Mouse (Mus musculus): ENCODE measurements around the gene Zbtb2.

The Zbtb2 gene

GRCm38 (mm10) chr10:4386609-4387591 lies 1.0 kb downstream of the Zbtb2 start:
- peak; percentile 89 for DNase-seq (ENCODE audit: low read depth, low spot score)

- no peak for DNase-seq (ENCODE audit: low read depth, low spot score)
Measured at GRCm38 (mm10) chr10:4384244-4384643, 3.7 kb downstream of the Zbtb2 start.

- no peak for DNase-seq (ENCODE audit: low read depth, low spot score)
Measured at GRCm38 (mm10) chr10:4380748-4381147, 7.2 kb downstream of the Zbtb2 start.

- DNase-seq (ENCODE audit: low read depth, low spot score), result no peak
Measured at GRCm38 (mm10) chr10:4376931-4377330, 11.0 kb downstream of the Zbtb2 start.

GRCm38 (mm10) chr10:4376461-4376860 lies 11.4 kb downstream of the Zbtb2 start:
- no peak for DNase-seq (ENCODE audit: low read depth, low spot score)

GRCm38 (mm10) chr10:4375267-4375666 lies 12.6 kb downstream of the Zbtb2 start:
- peak; percentile 58 for DNase-seq (ENCODE audit: low read depth, low spot score)

- no peak for DNase-seq (ENCODE audit: low read depth, low spot score)
Measured at GRCm38 (mm10) chr10:4374734-4375133, 13.2 kb downstream of the Zbtb2 start.

- no peak for DNase-seq (ENCODE audit: low read depth, low spot score)
Measured at GRCm38 (mm10) chr10:4374239-4374638, 13.7 kb downstream of the Zbtb2 start.

- DNase-seq (ENCODE audit: low read depth, low spot score), result no peak
Measured at GRCm38 (mm10) chr10:4373558-4373957, 14.3 kb downstream of the Zbtb2 start.

GRCm38 (mm10) chr10:4372011-4372410 lies 15.9 kb downstream of the Zbtb2 start:
- peak; percentile 52 for DNase-seq (ENCODE audit: low read depth, low spot score)

- no peak for DNase-seq (ENCODE audit: low read depth, low spot score)
Measured at GRCm38 (mm10) chr10:4370105-4370504, 17.8 kb downstream of the Zbtb2 start.

GRCm38 (mm10) chr10:4364618-4365017 lies 23.3 kb downstream of the Zbtb2 start:
- DNase-seq (ENCODE audit: low read depth, low spot score), result no peak

GRCm38 (mm10) chr10:4357435-4357834 lies 30.5 kb downstream of the Zbtb2 start:
- DNase-seq (ENCODE audit: low read depth, low spot score), result no peak

- DNase-seq (ENCODE audit: low read depth, low spot score), result no peak
Measured at GRCm38 (mm10) chr10:4356640-4357039, 31.3 kb downstream of the Zbtb2 start.

- DNase-seq (ENCODE audit: low read depth, low spot score), result no peak
Measured at GRCm38 (mm10) chr10:4355882-4356451, 31.9 kb downstream of the Zbtb2 start.

- DNase-seq (ENCODE audit: low read depth, low spot score), result no peak
Measured at GRCm38 (mm10) chr10:4354371-4355260, 33.3 kb downstream of the Zbtb2 start.

GRCm38 (mm10) chr10:4347591-4347990 lies 40.3 kb downstream of the Zbtb2 start:
- no peak for DNase-seq (ENCODE audit: low read depth, low spot score)

- no peak for DNase-seq (ENCODE audit: low read depth, low spot score)
Measured at GRCm38 (mm10) chr10:4347136-4347492, 40.8 kb downstream of the Zbtb2 start.

GRCm38 (mm10) chr10:4346489-4347135 lies 41.3 kb downstream of the Zbtb2 start:
- peak; percentile 77 for DNase-seq (ENCODE audit: low read depth, low spot score)

- DNase-seq (ENCODE audit: low read depth, low spot score), result no peak
Measured at GRCm38 (mm10) chr10:4341430-4341829, 46.5 kb downstream of the Zbtb2 start.

GRCm38 (mm10) chr10:4338863-4339461 lies 48.9 kb downstream of the Zbtb2 start:
- no peak for DNase-seq (ENCODE audit: low read depth, low spot score)
